15 mouse cellular contexts compared by ENCODE assay signal in the genomic region with DNA sequence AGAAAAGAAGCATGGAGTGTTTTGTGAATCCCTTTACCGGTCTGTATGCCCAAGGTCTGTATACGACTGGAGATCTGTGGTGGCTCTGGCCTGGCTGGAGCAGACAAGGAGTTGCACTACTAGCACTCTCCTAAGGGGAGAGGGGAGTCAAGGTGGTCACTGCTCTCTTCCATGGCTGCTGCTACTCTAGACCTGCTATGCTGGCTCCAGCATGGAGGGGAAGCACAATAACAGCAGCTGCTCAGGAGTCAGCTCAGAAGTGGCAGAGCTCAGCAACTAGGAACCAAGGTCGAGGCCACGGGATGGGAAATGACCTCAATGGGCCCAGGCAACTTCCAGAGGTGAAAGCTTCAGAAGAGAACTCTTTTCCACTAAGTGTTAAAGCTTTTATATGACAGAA. TPM values are rescaled to one million over a fixed set of nuclear protein-coding genes. Genes with fewer than 3 reads are reported as not detected.
"Had no signal": no experiment of that assay in that cellular context is flagged by ENCODE, and none has a peak within 500 bp of the region (broad histone marks: within the 10 kb centered on the region; RNA-seq: fewer than 3 reads in every experiment).

No protein-coding gene starts in this region.

- H3K4me3 ChIP-seq: limb, embryonic 13.5 days; neural tube, embryonic 13.5 days had no signal

- DNase-seq: kidney, adult 9 months; kidney, postnatal 14 days; left cerebral cortex, postnatal 4 days; lung, adult 18-20 months; right cerebral cortex, postnatal 4 days; spleen, adult 18-20 months; thymus, adult 18-20 months; thymus, postnatal 14 days had no signal

- H3K4me1 ChIP-seq: limb, embryonic 13.5 days; neural tube, embryonic 13.5 days had no signal

- H3K4me2 ChIP-seq: limb, embryonic 13.5 days; neural tube, embryonic 13.5 days had no signal

- H3K9me3 ChIP-seq: limb, embryonic 13.5 days; neural tube, embryonic 13.5 days had no signal

- H3K9ac ChIP-seq: limb, embryonic 13.5 days; liver, embryonic 14.5 days; neural tube, embryonic 13.5 days had no signal

- H3K27me3 ChIP-seq: limb, embryonic 13.5 days; neural tube, embryonic 13.5 days had no signal

- H3K27ac ChIP-seq: limb, embryonic 13.5 days; liver, embryonic 14.5 days; neural tube, embryonic 13.5 days had no signal

RNA-seq across cellular contexts. Expression of a gene that starts 30.5 kb away (rescaled TPM):
- total RNA-seq: megakaryocyte-erythroid progenitor cell, adult 5-6 weeks had no signal

RNA-seq across cellular contexts. Expression of a gene that starts 37.3 kb away (rescaled TPM):
- total RNA-seq: left cerebral cortex, adult 18-20 months; left cerebral cortex, postnatal 4 days; monocyte, adult 5-6 weeks had no signal
- polyA plus RNA-seq: large intestine, adult 2 months had no signal
